Mouse (Mus musculus) lung, adult 2 months (tissue): ENCODE results near the gene Slc47a2.

Experiments used
- CTCF ChIP-seq: fragments of 200-500 bp; IDR thresholded peaks from 2 replicates; pipeline ENCODE4 v1.5.1; 2011; ENCODE audit warnings: mild to moderate bottlenecking, low read length, control low read depth; ENCODE audit not compliant: insufficient read depth
- POLR2A ChIP-seq: fragments of 200-500 bp; IDR thresholded peaks from 2 replicates; pipeline ENCODE4 v1.6.1; 2011; ENCODE audit warnings: low read depth, mild to moderate bottlenecking, control low read depth, low read length, borderline replicate concordance; ENCODE audit errors: extremely low read depth

DNA sequence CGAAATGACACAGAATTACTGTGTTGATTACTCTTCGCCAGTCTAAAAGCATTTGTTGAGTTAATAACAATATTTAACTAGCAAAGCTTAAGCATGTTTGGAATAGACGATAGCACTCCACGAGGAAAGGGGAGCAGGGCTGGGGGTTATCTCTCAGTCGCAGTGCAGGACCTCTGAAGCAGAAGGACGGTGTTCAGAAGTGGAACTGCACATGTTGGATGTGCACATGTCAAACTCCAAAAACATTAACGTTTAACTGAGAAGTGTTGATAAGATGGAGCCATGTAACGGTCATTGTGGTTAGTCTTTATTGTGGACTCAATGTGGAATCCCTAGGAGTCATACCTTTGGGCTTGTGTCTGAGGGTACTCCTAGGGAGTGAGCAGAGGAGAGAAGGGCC lies 67.6 kb downstream of the Slc47a2 start:
- TF ChIP-seq CTCF = no peak
- TF ChIP-seq POLR2A = no peak
